Comparison of ENCODE assay signal across 11 mouse cellular contexts in the genomic region with DNA sequence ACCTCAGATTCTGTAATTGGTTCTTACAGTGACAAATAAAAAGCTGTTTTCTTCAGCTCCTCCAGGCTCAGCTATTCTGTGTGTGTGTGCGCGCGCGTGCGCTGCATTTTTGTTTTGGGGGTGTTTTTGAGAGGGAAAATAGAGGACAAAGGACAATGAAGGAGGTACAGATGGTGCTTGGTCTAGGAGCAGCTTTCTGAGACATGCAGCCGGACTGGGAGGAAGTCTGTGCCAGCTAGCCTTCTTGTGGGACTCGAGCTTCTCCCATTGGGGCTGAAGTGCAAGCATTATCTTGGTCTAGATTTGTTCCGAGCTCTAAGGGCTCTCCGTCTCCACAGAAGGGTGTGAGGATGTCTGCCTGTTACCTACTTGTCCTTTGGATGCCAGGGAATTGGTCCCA. TPM values are rescaled to one million over a fixed set of nuclear protein-coding genes. Genes with fewer than 3 reads are reported as not detected.
DNase-seq lines count a peak whose midpoint lies in the region; ATAC-seq and TF ChIP-seq lines count a peak whose summit lies in the region.
"Had no signal": no experiment of that assay in that cellular context is flagged by ENCODE, and none has a peak within 500 bp of the region (broad histone marks: within the 10 kb centered on the region; RNA-seq: fewer than 3 reads in every experiment).

No protein-coding gene starts in this region.

- DNase-seq in liver, embryonic 11.5 days (ENCODE audit: low spot score) = no peak
- no peak for DNase-seq in liver
- no peak for DNase-seq in limb, embryonic 11.5 days (ENCODE audit: low spot score)
- peak; percentile 34 for DNase-seq in midbrain, postnatal 0 days (ENCODE audit: low spot score)
- no peak for DNase-seq in kidney, postnatal 36 days
- no peak for DNase-seq in kidney, adult 2 months
- DNase-seq: adrenal gland, postnatal 25 days; gastrocnemius, postnatal 36 days; kidney, postnatal 25 days had no signal

- peaks cover 53% of the 10 kb centered on the region for H3K36me3 ChIP-seq in liver, embryonic 11.5 days (ENCODE audit: control insufficient read depth, insufficient read depth, low read length)
- peaks cover 64% of the 10 kb centered on the region for H3K36me3 ChIP-seq in forebrain, embryonic 13.5 days (ENCODE audit: poor library complexity, severe bottlenecking)
- H3K36me3 ChIP-seq in limb, embryonic 11.5 days (ENCODE audit: control insufficient read depth, insufficient read depth, low read length) = peaks cover 34% of the 10 kb centered on the region
- peaks cover 47% of the 10 kb centered on the region for H3K36me3 ChIP-seq in midbrain, postnatal 0 days (ENCODE audit: insufficient read depth, low read length)
- H3K36me3 ChIP-seq in kidney, adult 2 months (ENCODE audit: control insufficient read depth, insufficient read depth, low read length) = peaks cover 6% of the 10 kb centered on the region

- H3K9ac ChIP-seq in liver, embryonic 11.5 days (ENCODE audit: low read depth, low read length) = no peak overlapping the region
- H3K9ac ChIP-seq in forebrain, embryonic 13.5 days = peak overlapping the region; percentile 71
- H3K9ac ChIP-seq in limb, embryonic 11.5 days (ENCODE audit: low read length) = 0 out of 2 replicates have a peak overlapping the region, but pooled peaks have one; percentile 14
- H3K9ac ChIP-seq in midbrain, postnatal 0 days (replicated peaks; ENCODE audit: low read length, poor library complexity, severe bottlenecking) = no peak overlapping the region

- no peak overlapping the region for H3K27ac ChIP-seq in liver, embryonic 11.5 days (ENCODE audit: low read depth, low read length)
- peak overlapping the region; percentile 97 for H3K27ac ChIP-seq in forebrain, embryonic 13.5 days
- no peak overlapping the region for H3K27ac ChIP-seq in limb, embryonic 11.5 days (replicated peaks; ENCODE audit: low read depth, low read length)
- 0 out of 2 replicates have a peak overlapping the region, but pooled peaks have one; percentile 69 for H3K27ac ChIP-seq in midbrain, postnatal 0 days (ENCODE audit: low read depth, low read length)
- no peak overlapping the region for H3K27ac ChIP-seq in kidney, adult 2 months (ENCODE audit: insufficient read depth, low read depth, low read length)

- TF ChIP-seq CTCF in midbrain, postnatal 0 days (IDR thresholded peaks at IDR 0.05) = no peak
- no peak for TF ChIP-seq CTCF in kidney, adult 2 months (conservative IDR thresholded peaks at IDR 0.05; ENCODE audit: insufficient read depth, insufficient read length, low read depth, low read length)

- WGBS in liver, embryonic 11.5 days = 91% methylated on average over 9 of the region's 9 CpGs
- 57% methylated on average over 9 of the region's 9 CpGs for WGBS in forebrain, embryonic 13.5 days
- 95% methylated on average over 9 of the region's 9 CpGs for WGBS in limb, embryonic 11.5 days
- WGBS in midbrain, postnatal 0 days = 81% methylated on average over 9 of the region's 9 CpGs
- 92% methylated on average over 9 of the region's 9 CpGs for WGBS in kidney, adult 2 months

- peaks cover 17% of the 10 kb centered on the region for H3K4me1 ChIP-seq in liver, embryonic 11.5 days (replicated peaks; ENCODE audit: control insufficient read depth, insufficient read depth, low read length)
- H3K4me1 ChIP-seq in forebrain, embryonic 13.5 days = peaks cover 37% of the 10 kb centered on the region
- H3K4me1 ChIP-seq in limb, embryonic 11.5 days (ENCODE audit: control insufficient read depth, insufficient read depth, low read length) = peaks cover 6% of the 10 kb centered on the region; the same call in 1 of the 2 replicates
- H3K4me1 ChIP-seq in midbrain, postnatal 0 days (ENCODE audit: insufficient read depth, low read length) = no peaks in the 10 kb centered on the region; the same call in 1 of the 2 replicates
- H3K4me1 ChIP-seq in kidney, adult 2 months (ENCODE audit: control insufficient read depth, insufficient read depth, low read length) = peaks cover 6% of the 10 kb centered on the region; the same call in 1 of the 2 replicates

- no peak overlapping the region for H3K4me3 ChIP-seq in liver, embryonic 11.5 days (ENCODE audit: low read depth, low read length)
- 0 out of 2 replicates have a peak overlapping the region, but pooled peaks have one; percentile 1 for H3K4me3 ChIP-seq in forebrain, embryonic 13.5 days
- no peak overlapping the region for H3K4me3 ChIP-seq in limb, embryonic 11.5 days (ENCODE audit: low read depth, low read length)
- H3K4me3 ChIP-seq in midbrain, postnatal 0 days (ENCODE audit: low read depth, low read length) = no peak overlapping the region
- no peak overlapping the region for H3K4me3 ChIP-seq in kidney, adult 2 months (ENCODE audit: insufficient read depth, low read depth, low read length)

- TF ChIP-seq POLR2A in kidney, adult 2 months (IDR thresholded peaks at IDR 0.05; ENCODE audit: low read depth, low read length) = no peak

- no peaks in the 10 kb centered on the region for H3K9me3 ChIP-seq in liver, embryonic 11.5 days (ENCODE audit: control insufficient read depth, low read length)
- no peaks in the 10 kb centered on the region for H3K9me3 ChIP-seq in forebrain, embryonic 13.5 days (replicated peaks)
- no peaks in the 10 kb centered on the region for H3K9me3 ChIP-seq in limb, embryonic 11.5 days (ENCODE audit: control insufficient read depth, low read length)
- H3K9me3 ChIP-seq in midbrain, postnatal 0 days (ENCODE audit: low read length) = no peaks in the 10 kb centered on the region
- H3K9me3 ChIP-seq: G1E had no signal

- H3K4me2 ChIP-seq in liver, embryonic 11.5 days = peak overlapping the region; percentile 93; the same call in 1 of the 2 replicates
- H3K4me2 ChIP-seq in forebrain, embryonic 13.5 days = peak overlapping the region; percentile 96
- no peak overlapping the region for H3K4me2 ChIP-seq in limb, embryonic 11.5 days (ENCODE audit: low read depth, severe bottlenecking)
- no peak overlapping the region for H3K4me2 ChIP-seq in midbrain, postnatal 0 days (ENCODE audit: low read depth, low read length, poor library complexity, severe bottlenecking)

- no peak for ATAC-seq in liver, embryonic 11.5 days (replicated peaks; ENCODE audit: low FRiP score)
- ATAC-seq in forebrain, embryonic 13.5 days = peak; percentile 23
- no peak for ATAC-seq in limb, embryonic 11.5 days (ENCODE audit: insufficient number of reproducible peaks, low FRiP score, low TSS enrichment, low read depth)
- ATAC-seq in midbrain, postnatal 0 days (ENCODE audit: low FRiP score) = no peak

- H3K27me3 ChIP-seq in liver, embryonic 11.5 days (replicated peaks; ENCODE audit: control insufficient read depth, insufficient read depth, low read length) = no peaks in the 10 kb centered on the region
- no peaks in the 10 kb centered on the region for H3K27me3 ChIP-seq in forebrain, embryonic 13.5 days
- no peaks in the 10 kb centered on the region for H3K27me3 ChIP-seq in limb, embryonic 11.5 days (ENCODE audit: control insufficient read depth, insufficient read depth, low read length)
- no peaks in the 10 kb centered on the region for H3K27me3 ChIP-seq in midbrain, postnatal 0 days (ENCODE audit: insufficient read depth, low read length)
- H3K27me3 ChIP-seq in kidney, adult 2 months (replicated peaks; ENCODE audit: control insufficient read depth, insufficient read depth, low read length) = no peaks in the 10 kb centered on the region

RNA-seq across cellular contexts. Expression of a gene that starts 1.4 kb away (rescaled TPM):
- polyA plus RNA-seq in liver, embryonic 11.5 days (2014; fragmentation: Nextera tagmentation; extraction: Ambion mirVana) = 42.4 and 43.2 TPM in 2 replicates
- 35.3 and 36.7 TPM in 2 replicates for polyA plus RNA-seq in forebrain, embryonic 13.5 days (2015; fragmentation: Nextera tagmentation; extraction: Ambion mirVana)
- polyA plus RNA-seq in limb, embryonic 11.5 days (2014; fragmentation: Nextera tagmentation; extraction: Ambion mirVana) = 33.2 and 35.2 TPM in 2 replicates
- total RNA-seq in midbrain, postnatal 0 days (2014; rRNA removed) = 18.1 and 19.0 TPM in 2 replicates
- 15.1 and 18.4 TPM in 2 replicates for polyA plus RNA-seq in midbrain, postnatal 0 days (2015; fragmentation: Nextera tagmentation; extraction: Ambion mirVana)
- 14.1 and 14.3 TPM in 2 replicates for polyA plus RNA-seq in kidney, adult 2 months (2012; rRNA removed)

RNA-seq across cellular contexts. Expression of a gene that starts 10.6 kb away (rescaled TPM):
- polyA plus RNA-seq in liver, embryonic 11.5 days (2014; fragmentation: Nextera tagmentation; extraction: Ambion mirVana) = 75.6 and 81.1 TPM in 2 replicates
- 178 and 180 TPM in 2 replicates for polyA plus RNA-seq in forebrain, embryonic 13.5 days (2015; fragmentation: Nextera tagmentation; extraction: Ambion mirVana)
- 58.5 and 62.0 TPM in 2 replicates for polyA plus RNA-seq in limb, embryonic 11.5 days (2014; fragmentation: Nextera tagmentation; extraction: Ambion mirVana)
- 64.3 and 65.6 TPM in 2 replicates for total RNA-seq in midbrain, postnatal 0 days (2014; rRNA removed)
- polyA plus RNA-seq in midbrain, postnatal 0 days (2015; fragmentation: Nextera tagmentation; extraction: Ambion mirVana) = 73.6 and 77.9 TPM in 2 replicates
- polyA plus RNA-seq in kidney, adult 2 months (2012; rRNA removed) = 16.9 and 19.8 TPM in 2 replicates

RNA-seq across cellular contexts. Expression of a gene that starts 14.6 kb away (rescaled TPM):
- polyA plus RNA-seq in liver, embryonic 11.5 days (2014; fragmentation: Nextera tagmentation; extraction: Ambion mirVana) = 598 and 618 TPM in 2 replicates
- polyA plus RNA-seq in forebrain, embryonic 13.5 days (2015; fragmentation: Nextera tagmentation; extraction: Ambion mirVana) = 369 and 373 TPM in 2 replicates
- polyA plus RNA-seq in limb, embryonic 11.5 days (2014; fragmentation: Nextera tagmentation; extraction: Ambion mirVana) = 567 and 588 TPM in 2 replicates
- total RNA-seq in midbrain, postnatal 0 days (2014; rRNA removed) = 496 and 583 TPM in 2 replicates
- polyA plus RNA-seq in midbrain, postnatal 0 days (2015; fragmentation: Nextera tagmentation; extraction: Ambion mirVana) = 258 and 265 TPM in 2 replicates
- 203 and 236 TPM in 2 replicates for polyA plus RNA-seq in kidney, adult 2 months (2012; rRNA removed)

RNA-seq across cellular contexts. Expression of a gene that starts 22.9 kb away (rescaled TPM):
- polyA plus RNA-seq in liver, embryonic 11.5 days (2014; fragmentation: Nextera tagmentation; extraction: Ambion mirVana) = 22.6 and 26.1 TPM in 2 replicates
- 8.9 and 9.6 TPM in 2 replicates for polyA plus RNA-seq in forebrain, embryonic 13.5 days (2015; fragmentation: Nextera tagmentation; extraction: Ambion mirVana)
- polyA plus RNA-seq in limb, embryonic 11.5 days (2014; fragmentation: Nextera tagmentation; extraction: Ambion mirVana) = 17.9 and 18.0 TPM in 2 replicates
- 6.3 and 9.3 TPM in 2 replicates for total RNA-seq in midbrain, postnatal 0 days (2014; rRNA removed)
- polyA plus RNA-seq in midbrain, postnatal 0 days (2015; fragmentation: Nextera tagmentation; extraction: Ambion mirVana) = 8.7 and 9.0 TPM in 2 replicates
- 35.1 and 35.7 TPM in 2 replicates for polyA plus RNA-seq in kidney, adult 2 months (2012; rRNA removed)

RNA-seq across cellular contexts. Expression of a gene that starts 23.1 kb away (rescaled TPM):
- polyA plus RNA-seq in liver, embryonic 11.5 days (2014; fragmentation: Nextera tagmentation; extraction: Ambion mirVana) = 2.4 and 3.9 TPM in 2 replicates
- 1.2 and 1.3 TPM in 2 replicates for polyA plus RNA-seq in forebrain, embryonic 13.5 days (2015; fragmentation: Nextera tagmentation; extraction: Ambion mirVana)
- polyA plus RNA-seq in limb, embryonic 11.5 days (2014; fragmentation: Nextera tagmentation; extraction: Ambion mirVana) = 1.1 and 1.4 TPM in 2 replicates
- 3.0 and 6.3 TPM in 2 replicates for total RNA-seq in midbrain, postnatal 0 days (2014; rRNA removed)
- polyA plus RNA-seq in midbrain, postnatal 0 days (2015; fragmentation: Nextera tagmentation; extraction: Ambion mirVana) = 2.7 and 3.5 TPM in 2 replicates
- polyA plus RNA-seq in kidney, adult 2 months (2012; rRNA removed) = 12.0 and 13.9 TPM in 2 replicates

Comparison
In these comparisons a context has a peak if more than half of its experiments do, and no peak if none do; other contexts are left out.
1. H3K27ac ChIP-seq: peak in forebrain, embryonic 13.5 days (single experiment) and midbrain, postnatal 0 days (single experiment); none in liver, embryonic 11.5 days (single experiment), limb, embryonic 11.5 days (single experiment) and kidney, adult 2 months (single experiment).
2. H3K4me2 ChIP-seq: peak in liver, embryonic 11.5 days (single experiment) and forebrain, embryonic 13.5 days (single experiment); none in limb, embryonic 11.5 days (single experiment) and midbrain, postnatal 0 days (single experiment).
3. H3K9ac ChIP-seq: peak in forebrain, embryonic 13.5 days (single experiment) and limb, embryonic 11.5 days (single experiment); none in liver, embryonic 11.5 days (single experiment) and midbrain, postnatal 0 days (single experiment).